Mouse (Mus musculus): ENCODE data around the gene Gsdmc4.
"Not testable (repeated sequence)": the region's sequence is repeated elsewhere in the genome, so short reads cannot be mapped to it uniquely, and the experiment has no call there.

DNA sequence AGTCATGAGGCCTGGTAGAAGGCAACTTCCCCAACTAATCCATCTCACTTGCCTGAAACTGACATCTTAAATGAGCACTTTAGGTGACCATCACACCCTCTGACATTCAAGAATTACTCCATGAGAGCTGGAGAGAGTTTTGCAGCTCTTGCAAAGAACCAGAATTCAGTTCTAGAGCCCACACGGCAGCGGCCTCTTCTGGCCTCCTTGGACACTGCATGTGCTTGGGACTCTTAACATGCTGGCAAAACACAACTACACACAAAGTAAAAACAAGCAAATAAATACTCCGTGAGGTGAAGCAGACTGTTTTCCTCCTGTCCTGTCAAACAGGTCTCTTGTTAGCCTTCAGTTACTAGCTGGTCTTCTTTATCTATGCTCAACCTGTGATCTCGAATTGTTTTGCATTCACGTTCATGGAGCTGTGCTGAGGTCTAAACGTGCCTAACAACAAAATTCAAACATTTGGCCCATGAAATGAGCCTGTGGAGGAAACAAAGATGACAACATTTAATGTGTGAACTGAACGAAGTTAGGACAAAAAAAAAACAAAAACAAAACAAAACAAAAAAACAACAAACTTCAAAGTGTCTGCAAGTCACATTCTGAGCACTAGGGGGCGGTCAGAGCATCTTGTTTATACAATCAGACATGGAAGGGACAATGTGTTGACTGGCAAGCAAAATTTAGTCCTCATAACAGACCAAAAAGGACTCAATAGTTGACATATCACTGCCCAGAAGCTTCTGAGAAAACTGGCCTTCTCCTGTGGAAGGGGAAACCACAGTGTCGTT is 16.3 kb downstream of the Gsdmc4 start:
- peak; percentile 74 for TF ChIP-seq CTCF (IDR thresholded peaks at IDR 0.05; ENCODE audit: low read depth)
- TF ChIP-seq EP300 (optimal IDR thresholded peaks at IDR 0.05) = not testable (repeated sequence)
